Mouse (Mus musculus) liver, embryonic 14.5 days (tissue): ENCODE measurements around the gene Nubpl.

Source experiments
- CTCF ChIP-seq: IDR thresholded peaks from 2 replicates; pipeline ENCODE4 v1.5.1; 2016; ENCODE audit warnings: antibody characterized with exemption, low read depth, control low read depth
- EP300 ChIP-seq: IDR thresholded peaks from 2 replicates; pipeline ENCODE4 v1.6.1; 2016; ENCODE audit warnings: antibody characterized with exemption, low read depth

GRCm38 (mm10) chr12:52297988-52298387, 200.5 kb downstream of the Nubpl start:
- TF ChIP-seq CTCF (no peak), EP300 (no peak)
